Mouse (Mus musculus) spleen, adult 2 months (tissue): Measurements from ENCODE around the gene Csf2rb2.

ENCODE experiments used
- CTCF ChIP-seq: fragments of 200-500 bp; IDR thresholded peaks from 2 replicates; pipeline ENCODE4 v1.5.1; 2011; ENCODE audit warnings: mild to moderate bottlenecking, inconsistent platforms; ENCODE audit not compliant: insufficient read depth, insufficient read length, insufficient replicate concordance; ENCODE audit errors: extremely low read depth
- POLR2A ChIP-seq: fragments of 200-500 bp; IDR thresholded peaks from 2 replicates; pipeline ENCODE4 v1.6.1; 2011; ENCODE audit warnings: low read depth, low read length, inconsistent platforms

GRCm38 (mm10) chr15:78324294-78324693 lies 18.8 kb upstream of the Csf2rb2 start:
- TF ChIP-seq CTCF = no peak
- no peak for TF ChIP-seq POLR2A
